Mouse (Mus musculus): ENCODE measurements around the gene Smlr1.

Smlr1 gene

DNA sequence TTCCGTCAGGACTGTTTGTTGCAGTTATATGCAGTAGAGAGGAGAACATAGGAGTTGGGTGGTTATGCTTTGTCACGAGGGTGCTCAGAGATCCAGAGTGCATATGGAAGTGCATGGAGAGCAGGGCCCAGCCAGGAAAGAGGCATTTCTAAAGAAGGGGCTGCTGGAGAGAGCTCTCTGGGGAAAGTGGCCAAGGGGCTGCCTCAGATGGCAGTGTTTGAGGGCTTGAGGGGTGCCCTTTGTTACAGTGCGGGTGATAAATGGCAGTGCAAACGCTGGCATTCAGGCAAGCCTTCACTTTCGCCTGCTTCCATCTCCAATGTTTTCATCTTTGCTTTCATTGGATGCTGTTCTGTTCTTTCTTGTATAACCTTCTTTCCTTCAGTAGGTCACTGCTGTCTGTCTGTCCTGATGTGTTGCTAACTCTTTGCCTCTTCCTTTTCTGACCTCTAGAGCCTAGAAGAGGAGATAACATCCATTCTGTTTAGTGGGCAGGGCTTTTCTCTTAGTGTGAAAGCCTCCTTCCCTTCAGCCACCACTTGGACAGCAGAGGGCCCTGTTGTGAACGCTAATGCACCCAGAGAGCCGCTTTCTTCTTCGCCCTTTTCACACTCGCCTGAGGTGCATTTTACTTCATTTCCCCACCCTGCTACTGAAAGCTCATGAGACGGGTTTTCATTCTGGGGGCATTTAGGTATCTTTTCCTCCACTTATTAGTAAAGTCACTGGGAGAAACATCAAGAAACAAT lies 36.6 kb downstream of the Smlr1 start:
- no peak for DNase-seq (ENCODE audit: inconsistent ontology term)

- no peak for DNase-seq (ENCODE audit: inconsistent ontology term)
Measured at GRCm38 (mm10) chr10:25488456-25488855, 47.6 kb downstream of the Smlr1 start.

DNA sequence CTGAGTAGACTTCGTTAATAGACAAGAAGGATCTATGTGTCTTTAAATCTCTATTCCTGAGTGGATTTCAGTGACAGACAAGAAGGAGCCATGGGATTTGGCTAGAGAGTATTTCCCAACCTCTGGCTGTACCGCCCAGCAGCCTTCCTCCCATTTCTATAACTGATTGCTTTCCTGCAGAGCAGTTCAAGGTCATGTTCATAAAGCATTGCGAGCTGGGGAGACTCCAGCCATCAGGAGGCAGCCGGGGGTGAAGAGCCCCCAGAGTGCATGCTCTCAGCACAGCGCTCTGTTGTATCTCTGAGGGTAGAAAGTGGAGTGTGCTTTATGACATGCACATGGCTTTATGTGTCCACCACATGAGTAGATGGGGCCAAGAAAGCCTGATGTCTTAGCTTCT lies 53.3 kb downstream of the Smlr1 start:
- DNase-seq (ENCODE audit: inconsistent ontology term) = no peak

DNA sequence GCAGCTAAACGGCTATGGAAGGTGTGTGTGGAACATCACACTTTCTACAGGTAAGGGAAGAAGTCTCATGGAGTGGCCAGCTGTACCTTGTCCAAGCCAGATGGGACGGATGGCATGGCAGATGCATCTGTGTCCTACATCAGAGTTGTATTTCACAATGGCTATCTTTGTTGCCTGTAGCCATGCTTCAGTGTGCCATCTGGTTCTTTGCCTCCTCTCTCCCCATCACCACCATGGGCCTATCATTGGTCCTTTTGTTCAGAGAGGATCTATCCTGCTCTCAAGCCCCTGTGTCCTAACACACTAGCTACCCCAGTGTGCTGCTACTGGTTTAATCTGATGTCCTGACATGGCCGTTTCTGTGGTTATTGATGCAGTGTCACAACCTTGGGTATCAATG lies 56.4 kb downstream of the Smlr1 start:
- no peak for DNase-seq (ENCODE audit: inconsistent ontology term)
